ENCODE assay signal across 16 mouse cellular contexts in genomic region chr3:96579239-96579750, GRCm38 (mm10). TPM values are rescaled to one million over a fixed set of nuclear protein-coding genes. Genes with fewer than 3 reads are reported as not detected.
A peak's percentile ranks its signal among the peaks of the same experiment; 100 is the strongest.
DNase-seq lines count a peak whose midpoint lies in the region; ATAC-seq and TF ChIP-seq lines count a peak whose summit lies in the region.
"Had no signal": no experiment of that assay in that cellular context is flagged by ENCODE, and none has a peak within 500 bp of the region (broad histone marks: within the 10 kb centered on the region; RNA-seq: fewer than 3 reads in every experiment).

No protein-coding gene starts in this region.

- no peak for TF ChIP-seq CTCF in gastrocnemius, adult 2 months (IDR thresholded peaks at IDR 0.05)
- no peak for TF ChIP-seq CTCF in left cerebral cortex, adult 2 months (IDR thresholded peaks at IDR 0.05)
- TF ChIP-seq CTCF in liver, embryonic 14.5 days (IDR thresholded peaks at IDR 0.05; ENCODE audit: low read depth) = no peak

- peak overlapping the region; percentile 45; the same call in 1 of the 2 replicates for H3K4me2 ChIP-seq in liver, embryonic 14.5 days (ENCODE audit: low read depth)

- no peak for DNase-seq in gastrocnemius, adult 2 months
- no peak for DNase-seq in gastrocnemius, postnatal 36 days
- DNase-seq in left cerebral cortex, adult 2 months (ENCODE audit: extremely low spot score in 1 of 2, low spot score in 2 of 2) = no peak
- no peak for DNase-seq in left cerebral cortex, postnatal 10 days (ENCODE audit: extremely low spot score in 1 of 2, low spot score in 2 of 2)
- DNase-seq in liver, embryonic 14.5 days (ENCODE audit: low read depth in 3 of 3, low spot score in 3 of 3) = no peak
- DNase-seq in spleen, postnatal 4 days (ENCODE audit: low spot score in 2 of 2) = no peak
- no peak for DNase-seq in ovary, adult 18-20 months (ENCODE audit: low spot score)
- DNase-seq: adrenal gland, adult 2 months; layer of hippocampus, postnatal 36 days had no signal

- H3K9ac ChIP-seq in liver, embryonic 14.5 days (replicated peaks) = no peak overlapping the region
- H3K9ac ChIP-seq: lung, embryonic 15.5 days had no signal

- no peaks in the 10 kb centered on the region for H3K27me3 ChIP-seq in liver, embryonic 14.5 days (ENCODE audit: control insufficient read depth, insufficient read depth, low read length)
- H3K27me3 ChIP-seq: forebrain, embryonic 15.5 days; lung, embryonic 15.5 days had no signal

- ATAC-seq in liver, embryonic 14.5 days (ENCODE audit: insufficient read depth) = no peak

- 63% methylated on average over 4 of the region's 4 CpGs for WGBS in liver, embryonic 14.5 days (ENCODE audit: insufficient replicate concordance)

- H3K4me1 ChIP-seq in brown adipose tissue, adult 24 weeks (ENCODE audit: control insufficient read depth, insufficient read depth, insufficient read length, low read length) = peaks cover 28% of the 10 kb centered on the region
- peaks cover 13 to 25% of the 10 kb centered on the region in 2 experiments for H3K4me1 ChIP-seq in liver, embryonic 14.5 days (replicated peaks; ENCODE audit: control insufficient read depth in 2 of 2, insufficient read depth in 2 of 2, low read length in 1 of 2)

- H3K27ac ChIP-seq in gastrocnemius, adult 2 months = peak overlapping the region; percentile 99
- peak overlapping the region; percentile 81 for H3K27ac ChIP-seq in left cerebral cortex, adult 2 months
- H3K27ac ChIP-seq in brown adipose tissue, adult 24 weeks (replicated peaks; ENCODE audit: low read depth, low read length) = peak overlapping the region; percentile 100
- H3K27ac ChIP-seq in liver, embryonic 14.5 days = no peak overlapping the region
- H3K27ac ChIP-seq: forebrain, embryonic 15.5 days; lung, embryonic 15.5 days had no signal

- H3K4me3 ChIP-seq in gastrocnemius, adult 2 months = peak overlapping the region; percentile 51
- no peak overlapping the region; the same call in 1 of the 2 replicates for H3K4me3 ChIP-seq in left cerebral cortex, adult 2 months
- 0 out of 2 replicates have a peak overlapping the region, but pooled peaks have one; percentile 27 for H3K4me3 ChIP-seq in brown adipose tissue, adult 24 weeks (ENCODE audit: insufficient read depth, low read depth, low read length)
- no peak overlapping the region for H3K4me3 ChIP-seq in liver, embryonic 14.5 days (ENCODE audit: insufficient read depth in 1 of 2, low read depth in 2 of 2, low read length in 2 of 2)
- H3K4me3 ChIP-seq: lung, embryonic 15.5 days; myocyte had no signal

- intact Hi-C loops in gastrocnemius, adult 2 months (cut with DNase I) = no loop called here
- intact Hi-C loops in gastrocnemius, postnatal 36 days (cut with DNase I) = loop anchor here (1.0 kb wide), 1 partner anchor 28 kb away; no protein-coding TSS in a partner anchor
- intact Hi-C loops in left cerebral cortex, adult 2 months (cut with DNase I) = loop anchor here (5.0 kb wide), 1 partner anchor 77 kb away; no protein-coding TSS in a partner anchor
- intact Hi-C loops in left cerebral cortex, postnatal 10 days (cut with DNase I) = no loop called here

- no peaks in the 10 kb centered on the region for H3K9me3 ChIP-seq in liver, embryonic 14.5 days (ENCODE audit: control insufficient read depth, low read length)
- H3K9me3 ChIP-seq: forebrain, embryonic 15.5 days; lung, embryonic 15.5 days had no signal

- no peak for TF ChIP-seq EP300 in liver, embryonic 14.5 days (IDR thresholded peaks at IDR 0.05; ENCODE audit: low read depth)

- H3K36me3 ChIP-seq in liver, embryonic 14.5 days (replicated peaks; ENCODE audit: control insufficient read depth, insufficient read depth, low read depth) = no peaks in the 10 kb centered on the region
- H3K36me3 ChIP-seq: forebrain, embryonic 15.5 days; lung, embryonic 15.5 days had no signal

RNA-seq across cellular contexts. Expression of gene Gm16253, which starts 2.5 kb away (rescaled TPM):
- 1 to 10 TPM in 1 of 2 experiments, not detected in 1; 1.1 TPM for total RNA-seq in gastrocnemius, adult 2 months (2021)
- total RNA-seq in gastrocnemius, postnatal 36 days (2021) = 1 to 10 TPM; 1.4 to 2.4 TPM
- total RNA-seq in left cerebral cortex, adult 2 months (2021) = not detected
- not detected for total RNA-seq in left cerebral cortex, postnatal 10 days (2021)
- polyA plus RNA-seq in brown adipose tissue, adult 24 weeks (2012; ENCODE audit: insufficient read depth, insufficient read length, missing spikeins) = not detected in 2 replicates
- polyA plus RNA-seq in liver, embryonic 14.5 days (2012; rRNA removed) = not detected in 2 replicates
- polyA plus RNA-seq in liver, embryonic 14.5 days (2014; fragmentation: Nextera tagmentation; extraction: Ambion mirVana) = not detected in 2 replicates
- total RNA-seq: adrenal gland, adult 2 months; layer of hippocampus, postnatal 36 days had no signal
- polyA plus RNA-seq: adrenal gland, adult 2 months; embryonic facial prominence, embryonic 14.5 days; gonadal fat pad, adult 2 months; testis, adult 2 months had no signal

RNA-seq across cellular contexts. Expression of gene Polr3gl, which starts 14.7 kb away (rescaled TPM):
- total RNA-seq in gastrocnemius, adult 2 months (2021) = 10 to 100 TPM; 44.5 to 48.3 TPM
- 10 to 100 TPM; 36.7 to 41.4 TPM for total RNA-seq in gastrocnemius, postnatal 36 days (2021)
- total RNA-seq in left cerebral cortex, adult 2 months (2021) = 10 to 100 TPM; 26.6 to 28.1 TPM
- 10 to 100 TPM; 26.3 to 29.3 TPM for total RNA-seq in left cerebral cortex, postnatal 10 days (2021)
- 39.0 and 72.4 TPM in 2 replicates for polyA plus RNA-seq in brown adipose tissue, adult 24 weeks (2012; ENCODE audit: insufficient read depth, insufficient read length, missing spikeins)
- polyA plus RNA-seq in liver, embryonic 14.5 days (2012; rRNA removed) = 6.2 and 11.8 TPM in 2 replicates
- polyA plus RNA-seq in liver, embryonic 14.5 days (2014; fragmentation: Nextera tagmentation; extraction: Ambion mirVana) = 3.0 and 3.3 TPM in 2 replicates

RNA-seq across cellular contexts. Expression of gene Ankrd34a, which starts 17.1 kb away (rescaled TPM):
- under 1 TPM; 0.41 to 0.92 TPM for total RNA-seq in gastrocnemius, adult 2 months (2021)
- under 1 TPM; 0.59 to 0.92 TPM for total RNA-seq in gastrocnemius, postnatal 36 days (2021)
- 10 to 100 TPM; 66.8 to 70.3 TPM for total RNA-seq in left cerebral cortex, adult 2 months (2021)
- total RNA-seq in left cerebral cortex, postnatal 10 days (2021) = 10 to 100 TPM; 56.6 to 57.0 TPM
- polyA plus RNA-seq in brown adipose tissue, adult 24 weeks (2012; ENCODE audit: insufficient read depth, insufficient read length, missing spikeins) = not detected in 2 replicates
- 0.08 TPM in 2 replicates for polyA plus RNA-seq in liver, embryonic 14.5 days (2012; rRNA removed)
- not detected in 2 replicates for polyA plus RNA-seq in liver, embryonic 14.5 days (2014; fragmentation: Nextera tagmentation; extraction: Ambion mirVana)

RNA-seq across cellular contexts. Expression of gene Txnip, which starts 21.5 kb away (rescaled TPM):
- total RNA-seq in gastrocnemius, adult 2 months (2021) = 100 to 1,000 TPM; 541 to 557 TPM
- 100 to 1,000 TPM; 572 to 620 TPM for total RNA-seq in gastrocnemius, postnatal 36 days (2021)
- total RNA-seq in left cerebral cortex, adult 2 months (2021) = 10 to 100 TPM; 22.4 to 28.2 TPM
- total RNA-seq in left cerebral cortex, postnatal 10 days (2021) = 10 to 100 TPM; 40.3 to 45.4 TPM
- polyA plus RNA-seq in brown adipose tissue, adult 24 weeks (2012; ENCODE audit: insufficient read depth, insufficient read length, missing spikeins) = 1,091 and 1,303 TPM in 2 replicates
- polyA plus RNA-seq in liver, embryonic 14.5 days (2012; rRNA removed) = 33.2 and 42.8 TPM in 2 replicates
- 31.9 and 32.5 TPM in 2 replicates for polyA plus RNA-seq in liver, embryonic 14.5 days (2014; fragmentation: Nextera tagmentation; extraction: Ambion mirVana)

RNA-seq across cellular contexts. Expression of gene Lix1l, which starts 21.7 kb away (rescaled TPM):
- 1 to 10 TPM; 4.9 to 8.4 TPM for total RNA-seq in gastrocnemius, adult 2 months (2021)
- 1 to 10 TPM; 5.5 to 6.3 TPM for total RNA-seq in gastrocnemius, postnatal 36 days (2021)
- total RNA-seq in left cerebral cortex, adult 2 months (2021) = 10 to 100 TPM; 18.6 to 21.5 TPM
- total RNA-seq in left cerebral cortex, postnatal 10 days (2021) = 10 to 100 TPM; 26.5 to 27.1 TPM
- 10.0 and 11.0 TPM in 2 replicates for polyA plus RNA-seq in brown adipose tissue, adult 24 weeks (2012; ENCODE audit: insufficient read depth, insufficient read length, missing spikeins)
- 2.7 and 2.9 TPM in 2 replicates for polyA plus RNA-seq in liver, embryonic 14.5 days (2012; rRNA removed)
- polyA plus RNA-seq in liver, embryonic 14.5 days (2014; fragmentation: Nextera tagmentation; extraction: Ambion mirVana) = 0.32 and 0.48 TPM in 2 replicates

Comparison
In these comparisons a context has a peak if more than half of its experiments do, and no peak if none do; other contexts are left out.
1. intact Hi-C loops: an anchor here in gastrocnemius, postnatal 36 days (1.0 kb wide) and left cerebral cortex, adult 2 months (5.0 kb wide); none called in gastrocnemius, adult 2 months and left cerebral cortex, postnatal 10 days.
2. H3K4me3 ChIP-seq: peak in gastrocnemius, adult 2 months (single experiment) and brown adipose tissue, adult 24 weeks (single experiment); none in left cerebral cortex, adult 2 months (single experiment) and liver, embryonic 14.5 days (0 of 2).
3. RNA of gene Ankrd34a, which starts 17.1 kb away (total RNA-seq): 66.8 to 70.3 TPM in left cerebral cortex, adult 2 months and 56.6 to 57.0 TPM in left cerebral cortex, postnatal 10 days; 0.41 to 0.92 TPM in gastrocnemius, adult 2 months and 0.59 to 0.92 TPM in gastrocnemius, postnatal 36 days; every median in the first group is over 10 times any median in the second.